Mouse (Mus musculus): ENCODE results near the gene Ajap1. TPM values are rescaled to one million over a fixed set of nuclear protein-coding genes. Genes with fewer than 3 reads are reported as not detected.

The Ajap1 gene
- polyA plus RNA-seq, 1 experiment from 2014 or later, result 0.65 TPM

- H3K9me3 ChIP-seq (ENCODE audit: control insufficient read depth, low read length), result peaks cover 6% of the 10 kb centered on the region
- no peak overlapping the region for H3K4me3 ChIP-seq (ENCODE audit: low read depth, low read length)
- ATAC-seq (ENCODE audit: low read depth), result no peak
- no peak overlapping the region for H3K4me2 ChIP-seq (ENCODE audit: low read depth, low read length)
- 84% methylated on average over 15 of the region's 15 CpGs for WGBS
- no peak for DNase-seq (ENCODE audit: low spot score)
- no peak overlapping the region for H3K27ac ChIP-seq (replicated peaks; ENCODE audit: low read depth, low read length)
- no peaks in the 10 kb centered on the region for H3K4me1 ChIP-seq (ENCODE audit: control insufficient read depth, insufficient read depth, low read length)
- no peaks in the 10 kb centered on the region for H3K36me3 ChIP-seq (ENCODE audit: control insufficient read depth, insufficient read depth, low read length)
- no peak overlapping the region for H3K9ac ChIP-seq (ENCODE audit: low read depth, low read length)
- no peaks in the 10 kb centered on the region for H3K27me3 ChIP-seq (replicated peaks; ENCODE audit: control insufficient read depth, insufficient read depth, low read length)
Observed at GRCm38 (mm10) chr4:153469712-153470111, 12.9 kb downstream of the Ajap1 start.

DNA sequence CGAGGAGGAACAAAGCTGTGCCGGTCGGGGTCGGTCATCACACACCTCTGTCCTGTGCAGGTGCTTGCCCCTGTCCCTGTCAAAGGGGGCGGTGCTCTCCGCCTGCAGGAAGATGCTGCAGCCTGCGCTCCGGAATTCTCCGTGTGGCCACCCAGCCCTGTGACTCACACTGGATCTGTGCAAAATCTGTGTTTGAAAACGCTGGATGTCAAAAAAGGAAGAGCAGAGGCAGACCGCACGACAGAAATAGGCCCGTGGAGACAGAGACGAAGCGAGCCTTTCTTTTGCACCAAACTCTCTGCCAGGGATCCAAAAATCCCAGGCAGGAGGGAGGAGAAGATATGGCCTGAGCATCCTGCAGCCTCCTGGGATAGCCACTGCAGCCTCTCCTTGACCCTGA is 22.7 kb downstream of the Ajap1 start:
- Histone ChIP-seq H3K4me1 (ENCODE audit: control insufficient read depth, insufficient read depth, low read length) (no peaks in the 10 kb centered on the region), H3K9ac (ENCODE audit: low read depth, low read length) (no peak overlapping the region), H3K4me3 (ENCODE audit: low read depth, low read length) (no peak overlapping the region), H3K36me3 (ENCODE audit: control insufficient read depth, insufficient read depth, low read length) (no peaks in the 10 kb centered on the region), H3K27me3 (replicated peaks; ENCODE audit: control insufficient read depth, insufficient read depth, low read length) (no peaks in the 10 kb centered on the region), H3K4me2 (ENCODE audit: low read depth, low read length) (no peak overlapping the region), H3K27ac (replicated peaks; ENCODE audit: low read depth, low read length) (no peak overlapping the region), H3K9me3 (ENCODE audit: control insufficient read depth, low read length) (no peaks in the 10 kb centered on the region)
- DNase-seq (ENCODE audit: low spot score), result no peak
- no peak for ATAC-seq (ENCODE audit: low read depth)
- 78% methylated on average over 15 of the region's 15 CpGs for WGBS

- Histone ChIP-seq H3K4me1 (ENCODE audit: control insufficient read depth, insufficient read depth, low read length) (no peaks in the 10 kb centered on the region), H3K27ac (replicated peaks; ENCODE audit: low read depth, low read length) (no peak overlapping the region), H3K9ac (ENCODE audit: low read depth, low read length) (no peak overlapping the region), H3K36me3 (ENCODE audit: control insufficient read depth, insufficient read depth, low read length) (no peaks in the 10 kb centered on the region), H3K27me3 (replicated peaks; ENCODE audit: control insufficient read depth, insufficient read depth, low read length) (no peaks in the 10 kb centered on the region), H3K4me3 (ENCODE audit: low read depth, low read length) (no peak overlapping the region), H3K9me3 (ENCODE audit: control insufficient read depth, low read length) (no peaks in the 10 kb centered on the region), H3K4me2 (ENCODE audit: low read depth, low read length) (no peak overlapping the region)
- ATAC-seq (ENCODE audit: low read depth) (no peak), DNase-seq (ENCODE audit: low spot score) (no peak)
- 95% methylated on average over 9 of the region's 9 CpGs for WGBS
Observed at GRCm38 (mm10) chr4:153459503-153459902, 23.1 kb downstream of the Ajap1 start.

DNA sequence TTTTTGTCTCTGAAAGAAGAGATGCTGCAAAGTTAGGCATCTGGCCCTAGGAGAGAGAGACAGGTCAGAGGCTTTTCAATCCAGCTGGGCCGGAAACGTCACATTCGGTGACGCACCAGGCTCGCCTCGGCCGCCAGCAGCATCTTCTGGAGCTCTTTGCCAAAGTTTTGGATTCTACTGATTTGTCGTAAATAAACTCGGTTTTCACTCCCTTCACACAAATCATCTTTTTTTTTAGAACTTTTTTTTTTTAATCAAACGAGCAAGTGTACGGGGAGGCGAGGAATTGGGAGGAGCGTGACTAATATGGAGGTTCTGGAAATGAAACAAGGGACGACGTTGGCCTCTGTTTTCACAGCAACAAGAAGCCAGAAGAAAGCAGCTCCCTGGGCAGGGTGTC is 23.8 kb downstream of the Ajap1 start:
- no peaks in the 10 kb centered on the region for H3K4me1 ChIP-seq (ENCODE audit: control insufficient read depth, insufficient read depth, low read length)
- H3K9ac ChIP-seq (ENCODE audit: low read depth, low read length), result no peak overlapping the region
- no peak for ATAC-seq (ENCODE audit: low read depth)
- 79% methylated on average over 15 of the region's 15 CpGs for WGBS
- H3K27ac ChIP-seq (replicated peaks; ENCODE audit: low read depth, low read length), result no peak overlapping the region
- no peak overlapping the region for H3K4me3 ChIP-seq (ENCODE audit: low read depth, low read length)
- DNase-seq (ENCODE audit: low spot score), result no peak
- no peaks in the 10 kb centered on the region for H3K27me3 ChIP-seq (replicated peaks; ENCODE audit: control insufficient read depth, insufficient read depth, low read length)
- H3K9me3 ChIP-seq (ENCODE audit: control insufficient read depth, low read length), result no peaks in the 10 kb centered on the region
- no peak overlapping the region for H3K4me2 ChIP-seq (ENCODE audit: low read depth, low read length)
- no peaks in the 10 kb centered on the region for H3K36me3 ChIP-seq (ENCODE audit: control insufficient read depth, insufficient read depth, low read length)

DNA sequence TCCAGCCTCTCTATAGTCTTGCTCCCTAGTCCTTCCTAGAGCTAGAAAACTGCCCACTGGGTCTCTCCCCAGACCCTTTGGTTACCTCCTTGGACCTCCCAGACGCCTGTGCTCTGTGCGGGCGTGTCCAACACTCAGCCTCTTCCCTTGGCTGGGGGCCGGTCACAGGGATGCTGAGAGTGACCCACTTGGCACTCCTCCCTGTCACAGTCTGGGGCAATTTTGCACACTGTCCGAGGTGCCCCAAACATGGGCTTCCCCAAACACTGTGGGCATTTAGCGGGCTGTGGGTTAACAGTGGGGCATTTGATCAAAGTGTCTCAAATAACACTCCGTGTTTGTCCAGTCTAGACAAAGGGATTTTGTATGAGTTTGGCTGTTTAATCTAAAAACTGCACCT is 29.1 kb downstream of the Ajap1 start:
- Histone ChIP-seq H3K9me3 (ENCODE audit: control insufficient read depth, low read length) (no peaks in the 10 kb centered on the region), H3K27me3 (replicated peaks; ENCODE audit: control insufficient read depth, insufficient read depth, low read length) (no peaks in the 10 kb centered on the region), H3K27ac (replicated peaks; ENCODE audit: low read depth, low read length) (no peak overlapping the region), H3K4me3 (ENCODE audit: low read depth, low read length) (no peak overlapping the region), H3K9ac (ENCODE audit: low read depth, low read length) (no peak overlapping the region), H3K36me3 (ENCODE audit: control insufficient read depth, insufficient read depth, low read length) (no peaks in the 10 kb centered on the region), H3K4me2 (ENCODE audit: low read depth, low read length) (no peak overlapping the region), H3K4me1 (ENCODE audit: control insufficient read depth, insufficient read depth, low read length) (no peaks in the 10 kb centered on the region)
- ATAC-seq (ENCODE audit: low read depth) (no peak), DNase-seq (ENCODE audit: low spot score) (no peak)
- WGBS, result 85% methylated on average over 7 of the region's 7 CpGs

GRCm38 (mm10) chr4:153451516-153451915 is 31.1 kb downstream of the Ajap1 start:
- WGBS, result 90% methylated on average over 8 of the region's 8 CpGs
- H3K4me3 ChIP-seq (ENCODE audit: low read depth, low read length), result no peak overlapping the region
- DNase-seq (ENCODE audit: low spot score), result no peak
- no peak overlapping the region for H3K9ac ChIP-seq (ENCODE audit: low read depth, low read length)
- ATAC-seq (ENCODE audit: low read depth), result no peak
- H3K36me3 ChIP-seq (ENCODE audit: control insufficient read depth, insufficient read depth, low read length), result no peaks in the 10 kb centered on the region
- no peak overlapping the region for H3K4me2 ChIP-seq (ENCODE audit: low read depth, low read length)
- no peaks in the 10 kb centered on the region for H3K4me1 ChIP-seq (ENCODE audit: control insufficient read depth, insufficient read depth, low read length)
- H3K9me3 ChIP-seq (ENCODE audit: control insufficient read depth, low read length), result no peaks in the 10 kb centered on the region
- no peaks in the 10 kb centered on the region for H3K27me3 ChIP-seq (replicated peaks; ENCODE audit: control insufficient read depth, insufficient read depth, low read length)
- H3K27ac ChIP-seq (replicated peaks; ENCODE audit: low read depth, low read length), result no peak overlapping the region

GRCm38 (mm10) chr4:153442522-153442921 is 40.1 kb downstream of the Ajap1 start:
- no peak overlapping the region for H3K9ac ChIP-seq (ENCODE audit: low read depth, low read length)
- ATAC-seq (ENCODE audit: low read depth), result no peak
- no peaks in the 10 kb centered on the region for H3K9me3 ChIP-seq (ENCODE audit: control insufficient read depth, low read length)
- H3K4me2 ChIP-seq (ENCODE audit: low read depth, low read length), result no peak overlapping the region
- H3K27ac ChIP-seq (replicated peaks; ENCODE audit: low read depth, low read length), result no peak overlapping the region
- H3K27me3 ChIP-seq (replicated peaks; ENCODE audit: control insufficient read depth, insufficient read depth, low read length), result 0 out of 2 replicates have a peak, but pooled peaks cover 5% of the 10 kb centered on the region
- 76% methylated on average over 9 of the region's 10 CpGs for WGBS
- H3K4me1 ChIP-seq (ENCODE audit: control insufficient read depth, insufficient read depth, low read length), result no peaks in the 10 kb centered on the region
- no peak overlapping the region for H3K4me3 ChIP-seq (ENCODE audit: low read depth, low read length)
- no peaks in the 10 kb centered on the region for H3K36me3 ChIP-seq (ENCODE audit: control insufficient read depth, insufficient read depth, low read length)
- DNase-seq (ENCODE audit: low spot score), result no peak

DNA sequence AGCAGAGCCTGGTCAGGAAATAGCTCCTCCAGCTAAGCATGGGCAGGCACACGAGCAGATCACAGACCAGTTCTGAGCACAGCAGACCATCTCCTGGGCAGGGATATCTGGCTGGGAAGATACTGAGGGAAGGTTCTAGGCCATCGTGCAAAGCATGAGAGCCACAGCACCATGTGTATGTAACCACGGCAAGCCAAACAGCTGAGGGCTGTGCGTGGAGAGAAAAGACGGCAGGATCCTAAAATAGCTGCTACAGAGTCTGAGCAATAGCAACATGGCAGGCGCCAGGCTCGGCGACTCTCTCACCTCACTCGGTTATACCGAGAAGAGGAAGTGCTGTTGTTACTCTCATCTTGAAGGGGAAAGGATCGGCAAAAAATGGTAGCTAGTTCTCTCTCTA is 42.7 kb downstream of the Ajap1 start:
- Histone ChIP-seq H3K36me3 (ENCODE audit: control insufficient read depth, insufficient read depth, low read length) (no peaks in the 10 kb centered on the region), H3K27me3 (replicated peaks; ENCODE audit: control insufficient read depth, insufficient read depth, low read length) (0 out of 2 replicates have a peak, but pooled peaks cover 5% of the 10 kb centered on the region), H3K27ac (replicated peaks; ENCODE audit: low read depth, low read length) (no peak overlapping the region), H3K9ac (ENCODE audit: low read depth, low read length) (no peak overlapping the region), H3K4me1 (ENCODE audit: control insufficient read depth, insufficient read depth, low read length) (no peaks in the 10 kb centered on the region), H3K9me3 (ENCODE audit: control insufficient read depth, low read length) (no peaks in the 10 kb centered on the region), H3K4me2 (ENCODE audit: low read depth, low read length) (no peak overlapping the region), H3K4me3 (ENCODE audit: low read depth, low read length) (no peak overlapping the region)
- DNase-seq (ENCODE audit: low spot score) (no peak), ATAC-seq (ENCODE audit: low read depth) (no peak)
- 78% methylated on average over 11 of the region's 11 CpGs for WGBS

DNA sequence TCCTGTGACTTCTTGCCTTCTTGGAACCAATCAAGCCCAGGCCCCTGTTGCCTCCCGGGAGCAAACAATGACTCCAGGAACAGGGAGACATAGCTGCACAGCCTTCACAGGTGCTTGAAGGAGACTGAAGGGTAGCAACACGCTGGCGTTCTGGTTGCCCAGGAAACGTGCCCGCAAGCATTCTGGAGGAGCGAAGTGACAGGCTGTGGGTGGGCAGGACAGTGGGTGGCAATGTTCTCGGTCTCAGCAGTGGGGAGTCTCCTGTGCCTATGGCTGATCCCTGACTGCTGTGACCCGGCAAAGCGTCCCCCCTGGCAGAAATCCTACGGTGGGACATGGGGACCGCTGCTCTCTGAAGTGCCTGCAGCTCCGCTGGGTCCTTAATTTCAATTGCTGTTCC is 43.6 kb downstream of the Ajap1 start:
- Histone ChIP-seq H3K4me2 (ENCODE audit: low read depth, low read length) (no peak overlapping the region), H3K4me1 (ENCODE audit: control insufficient read depth, insufficient read depth, low read length) (no peaks in the 10 kb centered on the region), H3K9me3 (ENCODE audit: control insufficient read depth, low read length) (no peaks in the 10 kb centered on the region), H3K4me3 (ENCODE audit: low read depth, low read length) (no peak overlapping the region), H3K36me3 (ENCODE audit: control insufficient read depth, insufficient read depth, low read length) (no peaks in the 10 kb centered on the region), H3K9ac (ENCODE audit: low read depth, low read length) (no peak overlapping the region), H3K27ac (replicated peaks; ENCODE audit: low read depth, low read length) (no peak overlapping the region), H3K27me3 (replicated peaks; ENCODE audit: control insufficient read depth, insufficient read depth, low read length) (0 out of 2 replicates have a peak, but pooled peaks cover 5% of the 10 kb centered on the region)
- 78% methylated on average over 12 of the region's 12 CpGs for WGBS
- no peak for DNase-seq (ENCODE audit: low spot score)
- no peak for ATAC-seq (ENCODE audit: low read depth)
